Mouse (Mus musculus) kidney, adult 2 months (tissue): Measurements from ENCODE around the gene Bdh2.

Experiments used
- CTCF ChIP-seq: fragments of 200-500 bp; conservative IDR thresholded peaks from 2 replicates; pipeline ENCODE4 v1.5.1; 2011; ENCODE audit warnings: low read depth, mild to moderate bottlenecking, control low read depth, low read length, moderate library complexity, mixed read lengths; ENCODE audit not compliant: insufficient read depth, insufficient read length
- POLR2A ChIP-seq: fragments of 200-500 bp; IDR thresholded peaks from one replicate; pipeline ENCODE4 v1.6.1; 2011; ENCODE audit warnings: low read depth, low read length, control low read depth

- TF ChIP-seq CTCF (no peak), POLR2A (no peak)
Observed at GRCm38 (mm10) chr3:135300081-135300480, 19.1 kb downstream of the Bdh2 start.
